ENCODE assay signal across 8 mouse cellular contexts in the genomic region with DNA sequence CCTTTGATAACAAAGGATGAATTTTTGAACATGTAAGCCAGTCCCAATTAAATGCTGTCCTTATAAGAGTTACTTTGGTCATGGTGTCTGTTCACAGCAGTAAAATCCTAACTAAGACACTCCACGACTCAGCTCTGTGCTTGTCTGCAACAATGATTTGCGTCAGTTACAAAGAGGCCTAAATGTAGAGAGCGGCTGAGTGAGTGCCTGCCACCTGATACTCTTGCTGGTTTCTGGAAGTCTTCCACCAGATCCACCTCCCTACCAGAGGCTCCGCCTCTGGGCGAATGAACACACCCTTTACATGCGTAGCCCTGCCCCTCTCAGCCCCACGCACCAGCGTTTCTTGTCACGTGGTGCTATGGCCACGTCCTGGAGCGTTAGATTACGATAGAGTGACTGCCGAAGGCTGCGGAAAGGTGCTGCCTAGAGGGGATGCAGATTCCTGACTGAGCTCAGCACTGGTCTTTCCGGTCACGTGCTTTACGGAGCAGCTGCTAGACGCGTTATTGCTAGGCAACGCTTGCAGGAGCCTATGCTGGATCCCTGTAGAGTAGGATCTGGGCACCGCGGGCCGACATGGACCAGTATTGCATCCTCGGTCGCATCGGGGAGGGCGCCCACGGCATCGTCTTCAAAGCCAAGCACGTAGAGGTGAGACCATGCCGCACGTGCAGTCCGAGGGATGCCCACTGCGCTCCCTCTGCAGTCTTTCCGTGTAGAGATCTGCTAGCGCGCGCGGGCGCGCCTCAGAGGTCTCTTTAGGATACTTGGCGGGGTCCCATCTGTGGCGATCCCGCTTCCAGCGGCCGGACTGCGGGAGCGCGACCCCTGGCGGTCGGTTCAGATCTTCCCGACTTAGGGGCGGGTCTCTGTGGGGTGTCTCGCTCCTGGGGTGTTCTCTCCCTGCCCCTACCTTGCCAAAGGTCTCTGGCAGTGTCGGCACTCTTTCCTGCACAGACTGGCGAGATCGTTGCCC. TPM values are rescaled to one million over a fixed set of nuclear protein-coding genes. Genes with fewer than 3 reads are reported as not detected.
DNase-seq lines count a peak whose midpoint lies in the region; ATAC-seq and TF ChIP-seq lines count a peak whose summit lies in the region.

A gene (plus strand): TSS at position 298 of the 979 bp plus-strand sequence.

- ATAC-seq in forebrain, embryonic 15.5 days (replicated peaks) = peak; percentile 99
- ATAC-seq in neutrophil, adult 5-6 weeks (ENCODE audit: extremely low read depth, insufficient number of reproducible peaks, low FRiP score, poor library complexity, severe bottlenecking) = peak; percentile 92

- in situ Hi-C loops in ES-E14 (cut with MboI; ENCODE audit: low sequenced_read_pairs in 2 of 2, unreplicated experiment in 2 of 2) = no loop called here

- H3K9me3 ChIP-seq in ES-E14 (ENCODE audit: control insufficient read depth, insufficient read depth, low read depth, low read length) = no peaks in the 10 kb centered on the region
- no peaks in the 10 kb centered on the region for H3K9me3 ChIP-seq in forebrain, embryonic 15.5 days

- no peaks in the 10 kb centered on the region for H3K27me3 ChIP-seq in forebrain, embryonic 15.5 days

- H3K9ac ChIP-seq in ES-E14 (ENCODE audit: insufficient read depth, low read depth, low read length, poor library complexity, severe bottlenecking) = peak within 1 kb of the TSS; percentile 79
- peak within 1 kb of the TSS; percentile 58 for H3K9ac ChIP-seq in forebrain, embryonic 15.5 days (replicated peaks)

- H3K27ac ChIP-seq in ES-E14 (ENCODE audit: insufficient read depth, low read depth, low read length, poor library complexity, severe bottlenecking) = no peak within 1 kb of the TSS
- H3K27ac ChIP-seq in forebrain, embryonic 15.5 days (replicated peaks) = peak within 1 kb of the TSS; percentile 91

- no peaks in the 10 kb centered on the region for H3K36me3 ChIP-seq in ES-E14 (ENCODE audit: control insufficient read depth, insufficient read depth, low read length, poor library complexity, severe bottlenecking)
- H3K36me3 ChIP-seq in forebrain, embryonic 15.5 days = no peaks in the 10 kb centered on the region

- peak; percentile 14; the same call in 1 of the 2 replicates for TF ChIP-seq CTCF in lung, adult 2 months (IDR thresholded peaks at IDR 0.05; ENCODE audit: insufficient read depth, low read length)

- peak within 1 kb of the TSS; percentile 82 for H3K4me2 ChIP-seq in forebrain, embryonic 15.5 days (replicated peaks)

- no peaks in the 10 kb centered on the region for H3K4me1 ChIP-seq in ES-E14 (ENCODE audit: control insufficient read depth in 2 of 2, insufficient read depth in 2 of 2, low read length in 2 of 2, poor library complexity in 1 of 2)
- peaks cover 17% of the 10 kb centered on the region for H3K4me1 ChIP-seq in forebrain, embryonic 15.5 days
- H3K4me1 ChIP-seq in lung, adult 2 months (ENCODE audit: control insufficient read depth, insufficient read depth, low read length) = peaks cover 6% of the 10 kb centered on the region; the same call in 1 of the 2 replicates

- peak within 1 kb of the TSS; percentile 86 to 88 for H3K4me3 ChIP-seq in ES-E14 (ENCODE audit: insufficient read depth in 1 of 2, low read depth in 1 of 2, low read length in 2 of 2, poor library complexity in 1 of 2, severe bottlenecking in 1 of 2)
- peak within 1 kb of the TSS; percentile 61 for H3K4me3 ChIP-seq in forebrain, embryonic 15.5 days
- H3K4me3 ChIP-seq in lung, adult 2 months (replicated peaks; ENCODE audit: extremely low read depth, low read depth, low read length) = peak within 1 kb of the TSS; percentile 76

- WGBS in forebrain, embryonic 15.5 days = under 1% methylated on average over 57 of the region's 57 CpGs
- 0% methylated on average over 57 of the region's 57 CpGs for WGBS in lung, adult 2 months

- intact Hi-C loops in heart, postnatal 25 days (cut with DNase I) = loop anchor here (2.0 kb wide), 1 partner anchor 64 kb away; no protein-coding TSS in a partner anchor

- peak; percentile 36; the same call in 1 of the 2 replicates for TF ChIP-seq POLR2A in lung, adult 2 months (IDR thresholded peaks at IDR 0.05; ENCODE audit: borderline replicate concordance, extremely low read depth, low read depth, low read length)

- DNase-seq in ES-E14 (ENCODE audit: low read depth, low spot score) = peak; percentile 94
- peak; percentile 97 for DNase-seq in cerebellum, adult 11-12 months
- DNase-seq in heart, postnatal 25 days (ENCODE audit: low spot score) = peak; percentile 89
- peak; percentile 96 to 98 for DNase-seq in layer of hippocampus, adult 18-20 months (ENCODE audit: low spot score in 2 of 2)
- peak; percentile 85 for DNase-seq in lung, adult 2 months
- DNase-seq in thymus, adult 18-20 months = peak; percentile 89 to 95

TF ChIP-seq in ES-E14, 5 proteins besides CTCF, POLR2A, EP300 and RAD21:
- TF ChIP-seq MAFK (IDR thresholded peaks at IDR 0.05; ENCODE audit: insufficient read depth, low read depth, low read length) (no peak), HCFC1 (IDR thresholded peaks at IDR 0.05; ENCODE audit: borderline replicate concordance, insufficient read depth, low read length) (peak; percentile 60; the same call in 1 of the 2 replicates)
TF ChIP-seq in ES-E14: peak in this region for 1.

RNA-seq across cellular contexts. Expression of the gene that starts here (rescaled TPM):
- total RNA-seq in ES-E14 (2012; rRNA removed) = 6.0 and 6.1 TPM in 2 replicates
- polyA plus RNA-seq in forebrain, embryonic 15.5 days (2015; fragmentation: Nextera tagmentation; extraction: Ambion mirVana) = 25.1 and 25.4 TPM in 2 replicates
- 1 to 10 TPM; 2.7 to 4.4 TPM for total RNA-seq in heart, postnatal 25 days (2021)
- 10 to 100 TPM; 11.6 to 15.5 TPM for total RNA-seq in layer of hippocampus, adult 18-20 months (2021)
- polyA plus RNA-seq in lung, adult 2 months (2012; rRNA removed) = 17.0 and 20.1 TPM in 2 replicates
- total RNA-seq in neutrophil, adult 5-6 weeks (2017) = 2.8 and 3.1 TPM in 2 replicates
